Mouse (Mus musculus): Measurements from ENCODE around the gene Lsr. TPM values are rescaled to one million over a fixed set of nuclear protein-coding genes. Genes with fewer than 3 reads are reported as not detected.

The Lsr gene
- polyA plus RNA-seq, 1 experiment from 2014 or later, result 118 TPM

- ATAC-seq, result no peak
- Histone ChIP-seq H3K27ac (ENCODE audit: low read depth, low read length) (no peak overlapping the region), H3K9ac (ENCODE audit: low read depth, low read length) (no peak overlapping the region), H3K9me3 (ENCODE audit: control insufficient read depth) (no peaks in the 10 kb centered on the region), H3K36me3 (ENCODE audit: control insufficient read depth, insufficient read depth) (peaks cover 23% of the 10 kb centered on the region; the same call in 1 of the 2 replicates), H3K4me2 (replicated peaks; ENCODE audit: low read depth) (no peak overlapping the region), H3K27me3 (replicated peaks; ENCODE audit: control insufficient read depth, insufficient read depth, low read length) (0 out of 2 replicates have a peak, but pooled peaks cover 3% of the 10 kb centered on the region), H3K4me3 (ENCODE audit: low read depth, low read length) (no peak overlapping the region), H3K4me1 (replicated peaks; ENCODE audit: control insufficient read depth, insufficient read depth, low read length) (peaks cover 6% of the 10 kb centered on the region; the same call in 1 of the 2 replicates)
- WGBS, result 64% methylated on average over 4 of the region's 4 CpGs
- no peak for TF ChIP-seq CTCF (IDR thresholded peaks at IDR 0.05; ENCODE audit: low read depth)
These were observed 4.1 kb downstream of the Lsr start for GRCm38 (mm10) chr7:30969174-30969573.

- 90% methylated on average over 8 of the region's 8 CpGs for WGBS
- peaks cover 23% of the 10 kb centered on the region; the same call in 1 of the 2 replicates for H3K36me3 ChIP-seq (ENCODE audit: control insufficient read depth, insufficient read depth)
- no peak overlapping the region for H3K4me3 ChIP-seq (ENCODE audit: low read depth, low read length)
- H3K9ac ChIP-seq (ENCODE audit: low read depth, low read length), result no peak overlapping the region
- 0 out of 2 replicates have a peak, but pooled peaks cover 3% of the 10 kb centered on the region for H3K27me3 ChIP-seq (replicated peaks; ENCODE audit: control insufficient read depth, insufficient read depth, low read length)
- TF ChIP-seq CTCF (IDR thresholded peaks at IDR 0.05; ENCODE audit: low read depth), result no peak
- no peaks in the 10 kb centered on the region for H3K9me3 ChIP-seq (ENCODE audit: control insufficient read depth)
- H3K27ac ChIP-seq (ENCODE audit: low read depth, low read length), result no peak overlapping the region
- no peak overlapping the region for H3K4me2 ChIP-seq (replicated peaks; ENCODE audit: low read depth)
- no peak for ATAC-seq
- H3K4me1 ChIP-seq (replicated peaks; ENCODE audit: control insufficient read depth, insufficient read depth, low read length), result peaks cover 6% of the 10 kb centered on the region; the same call in 1 of the 2 replicates
These were observed 4.7 kb downstream of the Lsr start for GRCm38 (mm10) chr7:30968611-30969010.

- no peak for TF ChIP-seq CTCF (IDR thresholded peaks at IDR 0.05; ENCODE audit: low read depth)
- WGBS, result 72% methylated on average over 3 of the region's 3 CpGs
- Histone ChIP-seq H3K4me2 (replicated peaks; ENCODE audit: low read depth) (no peak overlapping the region), H3K4me3 (ENCODE audit: low read depth, low read length) (no peak overlapping the region), H3K36me3 (ENCODE audit: control insufficient read depth, insufficient read depth) (peaks cover 25% of the 10 kb centered on the region; the same call in 1 of the 2 replicates), H3K27me3 (replicated peaks; ENCODE audit: control insufficient read depth, insufficient read depth, low read length) (no peaks in the 10 kb centered on the region), H3K9ac (ENCODE audit: low read depth, low read length) (no peak overlapping the region), H3K27ac (ENCODE audit: low read depth, low read length) (no peak overlapping the region), H3K4me1 (replicated peaks; ENCODE audit: control insufficient read depth, insufficient read depth, low read length) (peaks cover 6% of the 10 kb centered on the region; the same call in 1 of the 2 replicates), H3K9me3 (ENCODE audit: control insufficient read depth) (no peaks in the 10 kb centered on the region)
- ATAC-seq, result no peak
These were observed 6.6 kb downstream of the Lsr start for GRCm38 (mm10) chr7:30966657-30967056.

- WGBS, result 86% methylated on average over 14 of the region's 14 CpGs
- Histone ChIP-seq H3K27ac (ENCODE audit: low read depth, low read length) (no peak overlapping the region), H3K9ac (ENCODE audit: low read depth, low read length) (no peak overlapping the region), H3K9me3 (ENCODE audit: control insufficient read depth) (no peaks in the 10 kb centered on the region), H3K4me1 (replicated peaks; ENCODE audit: control insufficient read depth, insufficient read depth, low read length) (peaks cover 6% of the 10 kb centered on the region; the same call in 1 of the 2 replicates), H3K36me3 (ENCODE audit: control insufficient read depth, insufficient read depth) (peaks cover 25% of the 10 kb centered on the region), H3K4me3 (ENCODE audit: low read depth, low read length) (no peak overlapping the region), H3K27me3 (replicated peaks; ENCODE audit: control insufficient read depth, insufficient read depth, low read length) (no peaks in the 10 kb centered on the region), H3K4me2 (replicated peaks; ENCODE audit: low read depth) (no peak overlapping the region)
- no peak for TF ChIP-seq CTCF (IDR thresholded peaks at IDR 0.05; ENCODE audit: low read depth)
- no peak for ATAC-seq
These were observed 7.6 kb downstream of the Lsr start for GRCm38 (mm10) chr7:30965677-30966076.

GRCm38 (mm10) chr7:30964366-30964765 is 8.9 kb downstream of the Lsr start:
- Histone ChIP-seq H3K36me3 (ENCODE audit: control insufficient read depth, insufficient read depth) (peaks cover 25% of the 10 kb centered on the region), H3K4me2 (replicated peaks; ENCODE audit: low read depth) (no peak overlapping the region), H3K27me3 (replicated peaks; ENCODE audit: control insufficient read depth, insufficient read depth, low read length) (no peaks in the 10 kb centered on the region), H3K9ac (ENCODE audit: low read depth, low read length) (no peak overlapping the region), H3K9me3 (ENCODE audit: control insufficient read depth) (no peaks in the 10 kb centered on the region), H3K4me3 (ENCODE audit: low read depth, low read length) (no peak overlapping the region), H3K27ac (ENCODE audit: low read depth, low read length) (no peak overlapping the region), H3K4me1 (replicated peaks; ENCODE audit: control insufficient read depth, insufficient read depth, low read length) (0 out of 2 replicates have a peak, but pooled peaks cover 5% of the 10 kb centered on the region)
- no peak for TF ChIP-seq CTCF (IDR thresholded peaks at IDR 0.05; ENCODE audit: low read depth)
- no peak for ATAC-seq
- 83% methylated on average over 7 of the region's 7 CpGs for WGBS

- H3K4me1 ChIP-seq (replicated peaks; ENCODE audit: control insufficient read depth, insufficient read depth, low read length), result peaks cover 4% of the 10 kb centered on the region; the same call in 1 of the 2 replicates
- no peak overlapping the region for H3K27ac ChIP-seq (ENCODE audit: low read depth, low read length)
- TF ChIP-seq CTCF (IDR thresholded peaks at IDR 0.05; ENCODE audit: low read depth), result no peak
- H3K36me3 ChIP-seq (ENCODE audit: control insufficient read depth, insufficient read depth), result peaks cover 33% of the 10 kb centered on the region
- no peak for ATAC-seq
- no peak overlapping the region for H3K4me2 ChIP-seq (replicated peaks; ENCODE audit: low read depth)
- no peak overlapping the region for H3K4me3 ChIP-seq (ENCODE audit: low read depth, low read length)
- WGBS, result 93% methylated on average over 5 of the region's 5 CpGs
- H3K9ac ChIP-seq (ENCODE audit: low read depth, low read length), result no peak overlapping the region
- no peaks in the 10 kb centered on the region for H3K9me3 ChIP-seq (ENCODE audit: control insufficient read depth)
- no peaks in the 10 kb centered on the region for H3K27me3 ChIP-seq (replicated peaks; ENCODE audit: control insufficient read depth, insufficient read depth, low read length)
These were observed 10.4 kb downstream of the Lsr start for GRCm38 (mm10) chr7:30962862-30963261.
